Mouse (Mus musculus) ES-CJ7 (cell line): ENCODE results near the gene Ogfod3.

Experiments
- DNase-seq: peaks from one replicate; pipeline ENCODE4 v3.0.0; 2011; ENCODE audit warnings: low read depth, low spot score

Ogfod3 gene

GRCm38 (mm10) chr11:121204161-121205006, at the start of gene Ogfod3, which contains the start of gene Hexdc:
Gene Ogfod3 (minus strand): TSS chr11:121204711.
Gene Hexdc (plus strand): TSS chr11:121204433.
- DNase-seq, result peak; percentile 100

- no peak for DNase-seq
Measured at GRCm38 (mm10) chr11:121250196-121250595, 45.7 kb upstream of the Ogfod3 start.

GRCm38 (mm10) chr11:121239669-121240068, 35.2 kb upstream of the Ogfod3 start:
- no peak for DNase-seq

- DNase-seq, result peak; percentile 46
Measured at GRCm38 (mm10) chr11:121237345-121238128, 33.0 kb upstream of the Ogfod3 start.

- peak; percentile 100 for DNase-seq
Measured at GRCm38 (mm10) chr11:121236564-121237344, 32.2 kb upstream of the Ogfod3 start, which contains the start of gene Narf. Gene Narf (plus strand): TSS chr11:121237253.

GRCm38 (mm10) chr11:121235475-121236238, 31.1 kb upstream of the Ogfod3 start:
- DNase-seq, result peak; percentile 66

GRCm38 (mm10) chr11:121232706-121233105, 28.2 kb upstream of the Ogfod3 start:
- no peak for DNase-seq

- DNase-seq, result no peak
Measured at GRCm38 (mm10) chr11:121231628-121232291, 27.2 kb upstream of the Ogfod3 start.

- DNase-seq, result no peak
Measured at GRCm38 (mm10) chr11:121231191-121231590, 26.7 kb upstream of the Ogfod3 start.

GRCm38 (mm10) chr11:121229018-121229439, 24.5 kb upstream of the Ogfod3 start, which contains the start of gene Cybc1:
Gene Cybc1 (minus strand): TSS chr11:121229322.
- DNase-seq, result peak; percentile 90

GRCm38 (mm10) chr11:121228129-121229017, 23.9 kb upstream of the Ogfod3 start:
- no peak for DNase-seq

- no peak for DNase-seq
Measured at GRCm38 (mm10) chr11:121221321-121222010, 17.0 kb upstream of the Ogfod3 start.

- no peak for DNase-seq
Measured at GRCm38 (mm10) chr11:121220771-121221170, 16.3 kb upstream of the Ogfod3 start.

- no peak for DNase-seq
Measured at GRCm38 (mm10) chr11:121219776-121220175, 15.3 kb upstream of the Ogfod3 start.

GRCm38 (mm10) chr11:121216831-121217230, 12.3 kb upstream of the Ogfod3 start:
- no peak for DNase-seq

- DNase-seq, result no peak
Measured at GRCm38 (mm10) chr11:121203859-121204160, 701 bp downstream of the Ogfod3 start.

GRCm38 (mm10) chr11:121201436-121202198, 2.9 kb downstream of the Ogfod3 start:
- peak; percentile 62 for DNase-seq

GRCm38 (mm10) chr11:121200781-121201180, 3.7 kb downstream of the Ogfod3 start:
- no peak for DNase-seq
